Mouse (Mus musculus) kidney, adult 2 months (tissue): ENCODE measurements around the gene Galnt2.

Experiments
- CTCF ChIP-seq: fragments of 200-500 bp; conservative IDR thresholded peaks from 2 replicates; pipeline ENCODE4 v1.5.1; 2011; ENCODE audit warnings: low read depth, mild to moderate bottlenecking, control low read depth, low read length, moderate library complexity, mixed read lengths; ENCODE audit not compliant: insufficient read depth, insufficient read length
- POLR2A ChIP-seq: fragments of 200-500 bp; IDR thresholded peaks from one replicate; pipeline ENCODE4 v1.6.1; 2011; ENCODE audit warnings: low read depth, low read length, control low read depth

DNA sequence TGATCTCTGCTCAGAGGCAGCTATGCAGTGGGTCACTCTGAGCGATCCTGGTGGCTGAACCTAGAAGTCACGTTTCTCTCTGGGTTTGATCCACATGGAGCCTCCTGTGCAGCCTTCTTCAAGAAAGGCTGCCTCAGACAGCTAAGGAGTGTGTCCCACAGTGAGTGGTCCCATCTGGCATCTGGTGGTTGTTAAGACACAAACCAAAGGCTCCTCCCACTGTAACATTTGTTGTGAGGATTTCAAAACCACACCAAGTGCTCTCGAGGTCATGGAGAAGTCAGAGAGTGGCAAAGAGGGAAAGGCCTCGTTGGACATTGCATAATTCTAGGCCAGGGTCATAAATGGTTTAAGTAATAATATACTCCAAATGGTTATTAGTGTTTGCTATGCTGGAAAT lies 19.6 kb downstream of the Galnt2 start:
- TF ChIP-seq CTCF (no peak), POLR2A (no peak)
